Mouse (Mus musculus) cerebellum, adult 2 months (tissue): ENCODE data around the gene Mapk1. TPM values are rescaled to one million over a fixed set of nuclear protein-coding genes. Genes with fewer than 3 reads are reported as not detected.

Experiments used
- DNase-seq, 2 experiments: peaks; one replicate each; pipeline ENCODE4 v3.0.0; 2021
- H3K27ac ChIP-seq: fragments of 200-500 bp; 2 replicates; pipeline ENCODE4 v1.5.1; 2012; ENCODE audit warnings: low read length, control low read depth, inconsistent platforms; ENCODE audit not compliant: insufficient read depth
- H3K27me3 ChIP-seq: fragments of 200-500 bp; 2 replicates; pipeline ENCODE4 v1.6.1; 2012; ENCODE audit warnings: inconsistent platforms, mild to moderate bottlenecking, low read length, moderate library complexity; ENCODE audit not compliant: control insufficient read depth, insufficient read depth
- H3K4me1 ChIP-seq: fragments of 200-500 bp; 2 replicates; pipeline ENCODE4 v1.6.1; 2011; ENCODE audit warnings: low read length; ENCODE audit not compliant: control insufficient read depth, insufficient read depth
- H3K4me3 ChIP-seq: fragments of 200-500 bp; replicated peaks from 2 replicates; pipeline ENCODE3; 2011; ENCODE audit warnings: mild to moderate bottlenecking, low read depth, low read length, control low read depth; ENCODE audit not compliant: insufficient read depth
- CTCF ChIP-seq: fragments of 200-500 bp; IDR thresholded peaks from 2 replicates; pipeline ENCODE4 v1.5.1; 2011; ENCODE audit warnings: low read depth, mild to moderate bottlenecking, control low read depth, low read length, moderate library complexity, borderline replicate concordance; ENCODE audit not compliant: insufficient read depth
- POLR2A ChIP-seq: fragments of 200-500 bp; IDR thresholded peaks from 2 replicates; pipeline ENCODE4 v1.6.1; 2011; ENCODE audit warnings: low read length, control low read depth, borderline replicate concordance; ENCODE audit not compliant: insufficient read depth
- WGBS: fragments of 180-500 bp; shearing (Covaris S2); methylation state at CpG from one replicate; pipeline ENCODE4 v1.1.7; 2018; 5-methylcytosine and 5-hydroxymethylcytosine counted together
- polyA plus RNA-seq: library from polyadenylated mRNA; depleted of rRNA; stranded (reverse); fragments of >200 nt; gene quantifications from 2 replicates; pipeline ENCODE4 v1.2.3, GENCODE M21; 2012

The Mapk1 gene
- polyA plus RNA-seq, 1 experiment: 154 TPM

DNA sequence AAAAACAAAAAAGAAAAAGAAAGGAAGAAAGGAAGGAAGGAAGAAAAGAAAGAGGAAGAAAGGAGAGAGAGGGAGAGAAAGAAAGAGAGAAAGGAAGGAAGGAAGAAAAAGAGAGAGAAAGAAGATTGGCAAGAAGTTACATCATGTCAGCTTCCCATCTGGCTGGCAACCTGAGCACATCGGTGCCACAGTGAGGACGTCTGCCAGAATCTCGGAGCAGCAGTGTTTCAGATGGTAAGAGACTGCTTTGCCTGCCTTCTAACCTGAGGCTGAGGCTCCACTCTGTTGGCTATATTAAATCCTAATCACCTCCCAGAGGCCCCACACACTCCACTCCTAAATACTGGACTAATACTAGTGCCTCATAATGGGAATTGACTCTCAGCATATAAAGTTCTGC is 70.7 kb downstream of the Mapk1 start:
- H3K4me1 ChIP-seq: no peaks in the 10 kb centered on the region
- 4% methylated on average over 3 of the region's 3 CpGs for WGBS
- H3K27ac ChIP-seq: no peak overlapping the region
- no peak for DNase-seq
- no peak overlapping the region for H3K4me3 ChIP-seq
- TF ChIP-seq CTCF (no peak), POLR2A (no peak)
- H3K27me3 ChIP-seq: no peaks in the 10 kb centered on the region

DNA sequence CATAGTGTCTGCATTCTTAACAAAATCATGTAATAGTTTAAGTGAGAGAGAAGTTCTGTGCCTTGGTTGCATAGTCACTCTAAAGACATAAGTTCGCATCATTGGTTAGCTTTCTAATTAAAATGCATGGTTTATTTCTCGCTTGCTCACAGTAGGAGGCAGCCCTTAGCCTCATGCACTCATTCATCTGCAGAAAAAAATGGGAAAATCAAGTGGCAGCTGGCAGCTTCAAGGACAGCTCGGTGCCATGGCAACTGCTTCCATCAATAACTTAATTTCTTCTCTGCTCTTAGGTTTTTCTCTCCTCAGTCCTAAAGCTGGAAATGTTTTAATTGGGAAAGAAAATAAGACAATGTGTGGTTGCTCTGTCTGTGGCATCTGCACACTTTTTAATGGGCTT is 72.4 kb downstream of the Mapk1 start:
- no peaks in the 10 kb centered on the region for H3K4me1 ChIP-seq
- no peak overlapping the region for H3K4me3 ChIP-seq
- WGBS: 17% methylated on average over 3 of the region's 3 CpGs
- no peak for DNase-seq
- no peak overlapping the region for H3K27ac ChIP-seq
- TF ChIP-seq POLR2A (no peak), CTCF (no peak)
- H3K27me3 ChIP-seq: no peaks in the 10 kb centered on the region

DNA sequence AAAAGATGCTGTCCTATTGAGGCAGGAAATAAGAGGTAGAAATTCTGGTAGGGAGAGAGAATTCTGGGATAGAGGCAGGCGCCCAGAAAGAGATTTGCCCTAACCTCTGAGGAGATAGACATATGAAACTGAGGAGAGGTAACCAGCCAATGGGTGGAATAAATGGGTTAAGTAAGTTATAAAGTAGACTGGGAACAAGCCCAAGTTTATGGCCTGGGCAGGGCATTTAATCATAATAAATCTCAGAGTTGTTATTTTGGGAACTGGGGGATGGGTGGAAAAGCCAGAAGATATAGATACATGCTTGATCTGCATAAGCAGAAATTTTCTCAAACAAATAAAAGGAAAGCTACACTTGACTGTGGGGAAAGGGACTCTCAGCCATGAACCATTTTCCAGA is 79.2 kb downstream of the Mapk1 start:
- Histone ChIP-seq H3K4me3 (no peak overlapping the region), H3K4me1 (no peaks in the 10 kb centered on the region), H3K27ac (no peak overlapping the region), H3K27me3 (no peaks in the 10 kb centered on the region)
- WGBS: 82% methylated on average over 1 of the region's 1 CpGs
- TF ChIP-seq CTCF (no peak), POLR2A (no peak)
- DNase-seq: no peak

DNA sequence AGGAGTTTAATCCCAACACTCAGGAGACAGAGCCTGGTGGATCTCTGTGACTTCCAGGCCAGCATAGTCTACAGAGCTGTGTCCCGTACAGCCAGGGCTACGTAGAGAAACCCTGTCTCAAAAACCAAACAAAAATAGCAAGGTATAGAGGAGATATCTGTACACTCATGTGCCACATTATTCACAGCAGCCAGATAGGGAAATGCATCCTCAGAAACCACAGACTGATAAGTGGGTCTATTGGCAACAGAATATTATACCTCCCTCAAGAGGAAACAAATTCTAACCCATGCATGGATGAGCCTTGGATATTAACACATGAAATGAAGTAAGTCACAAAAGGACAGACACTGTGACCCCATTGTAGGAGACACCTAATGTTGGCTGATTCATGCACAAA is 84.4 kb downstream of the Mapk1 start:
- TF ChIP-seq POLR2A: no peak
- TF ChIP-seq CTCF: no peak
- no peak overlapping the region for H3K4me3 ChIP-seq
- no peak for DNase-seq
- no peaks in the 10 kb centered on the region; the same call in 1 of the 2 replicates for H3K4me1 ChIP-seq
- 97% methylated on average over 2 of the region's 2 CpGs for WGBS
- H3K27ac ChIP-seq: no peak overlapping the region
- no peaks in the 10 kb centered on the region for H3K27me3 ChIP-seq

DNA sequence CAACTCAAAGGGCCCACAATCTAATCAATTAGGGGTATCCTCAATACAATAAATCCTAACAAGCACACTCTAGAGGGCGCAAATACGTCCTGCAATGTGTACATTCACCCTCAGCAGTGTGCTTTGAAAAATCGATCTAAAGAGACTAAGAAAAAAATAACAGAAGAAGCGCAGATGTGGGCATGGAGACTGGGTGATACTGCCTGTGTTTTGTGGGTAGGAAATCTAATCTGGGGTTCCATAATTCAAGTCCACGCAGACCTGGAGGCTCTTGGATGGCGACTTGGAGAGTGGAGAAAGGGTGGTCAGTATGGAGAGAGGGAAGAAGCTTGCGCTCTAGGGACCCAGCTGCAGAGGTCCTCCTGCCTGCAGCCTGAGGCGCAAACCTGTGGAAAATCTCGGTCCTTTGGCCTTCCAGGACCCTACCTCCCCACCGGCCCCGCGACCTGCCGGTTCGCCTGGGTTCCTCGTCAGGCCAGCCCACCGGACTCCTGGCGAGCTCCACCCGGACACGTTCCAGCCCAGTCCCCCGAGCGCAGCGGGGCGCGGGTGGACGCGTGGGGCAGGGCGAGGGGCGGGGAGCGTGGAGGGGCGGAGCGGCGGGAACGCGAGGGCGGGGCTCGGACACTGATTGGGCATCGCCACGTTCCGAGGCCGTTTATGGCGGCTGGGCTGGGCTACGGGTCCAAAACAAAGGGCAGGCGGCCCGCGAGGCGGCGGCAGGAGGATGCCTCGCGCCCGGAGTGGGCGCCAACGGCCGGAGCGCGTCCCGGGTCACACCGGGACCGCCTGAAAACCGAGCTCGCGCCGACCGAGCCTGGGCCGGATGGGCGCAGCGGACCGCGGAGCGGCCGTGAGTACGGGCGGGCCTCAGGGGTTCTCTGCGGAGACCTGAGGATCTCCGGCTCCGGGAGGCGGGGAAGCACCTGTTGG is 86.6 kb downstream of the Mapk1 start, which contains the start of gene Ypel1:
Gene Ypel1, plus strand, starts transcription at position 186 of the 933 bp plus-strand sequence.
- Histone ChIP-seq H3K4me3 (peak within 1 kb of the TSS; percentile 75), H3K27ac (no peak within 1 kb of the TSS), H3K27me3 (no peaks in the 10 kb centered on the region), H3K4me1 (no peaks in the 10 kb centered on the region; the same call in 1 of the 2 replicates)
- WGBS: 1% methylated on average over 76 of the region's 76 CpGs
- TF ChIP-seq CTCF (no peak), POLR2A (0 out of 2 replicates have a peak, but pooled peaks have one; percentile 29)
- DNase-seq: peak; percentile 84 to 88

DNA sequence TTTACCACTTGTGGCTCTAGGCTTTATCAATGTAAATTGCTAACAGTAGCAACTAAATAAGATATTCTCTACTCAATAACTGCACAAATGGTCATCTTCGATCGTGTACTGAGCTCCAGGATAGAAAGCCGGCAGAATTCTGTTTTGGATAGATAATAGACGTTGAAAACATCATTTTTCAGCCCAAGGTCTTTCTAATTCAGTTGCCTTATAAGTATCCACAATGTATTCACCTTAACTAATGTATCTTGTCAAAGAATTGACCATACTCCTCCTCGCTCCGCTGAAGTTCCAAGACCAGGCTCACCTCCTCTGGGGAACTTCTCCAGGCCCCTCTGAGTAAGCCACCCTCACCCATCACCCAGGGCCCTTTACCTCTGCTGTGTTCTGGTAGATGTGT is 87.5 kb downstream of the Mapk1 start:
- WGBS: 19% methylated on average over 6 of the region's 6 CpGs
- Histone ChIP-seq H3K27ac (no peak overlapping the region), H3K4me1 (no peaks in the 10 kb centered on the region; the same call in 1 of the 2 replicates), H3K27me3 (no peaks in the 10 kb centered on the region), H3K4me3 (no peak overlapping the region)
- TF ChIP-seq CTCF: no peak
- TF ChIP-seq POLR2A: no peak
- DNase-seq: no peak

DNA sequence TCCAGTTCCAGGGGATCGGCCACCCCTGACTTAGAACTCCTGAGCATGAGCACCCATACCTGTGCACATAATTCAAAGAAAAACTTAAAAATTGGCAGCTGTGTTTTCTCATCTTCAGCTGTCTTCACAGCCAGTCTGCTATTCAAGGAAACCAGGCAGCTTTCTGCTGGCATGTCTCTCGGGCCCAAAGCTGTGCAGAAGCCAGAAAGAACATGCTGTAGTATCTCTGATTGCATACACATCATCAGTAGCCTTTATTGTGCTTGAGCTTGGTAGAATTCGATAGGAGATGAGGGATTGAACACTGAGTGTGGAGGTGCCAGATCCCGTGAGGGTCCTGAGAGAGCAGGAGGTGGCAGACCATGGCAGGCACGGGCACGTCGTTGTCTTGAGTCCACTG is 89.8 kb downstream of the Mapk1 start:
- Histone ChIP-seq H3K27ac (no peak overlapping the region), H3K27me3 (no peaks in the 10 kb centered on the region), H3K4me3 (no peak overlapping the region), H3K4me1 (no peaks in the 10 kb centered on the region; the same call in 1 of the 2 replicates)
- no peak for TF ChIP-seq CTCF
- TF ChIP-seq POLR2A: no peak
- WGBS: 85% methylated on average over 7 of the region's 7 CpGs
- DNase-seq: no peak

DNA sequence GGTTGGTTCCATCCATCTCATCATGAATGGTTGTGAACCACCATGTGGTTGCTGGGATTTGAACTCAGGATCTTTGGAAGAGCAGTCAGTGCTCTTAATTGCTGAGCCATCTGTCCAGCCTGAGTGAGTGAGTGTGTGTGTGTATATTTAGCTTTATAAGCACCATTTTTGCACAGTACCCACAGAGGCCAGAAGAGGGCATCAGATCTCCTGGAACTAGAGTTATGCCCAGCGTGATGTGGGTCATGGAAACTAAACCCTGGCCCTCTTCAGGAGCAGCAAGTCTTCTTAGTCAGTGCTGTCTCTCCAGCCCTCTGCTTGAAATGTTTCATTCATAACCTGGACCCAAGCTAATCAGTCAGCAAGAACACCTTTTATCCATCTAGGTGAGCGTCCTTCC is 93.1 kb downstream of the Mapk1 start:
- Histone ChIP-seq H3K27me3 (no peaks in the 10 kb centered on the region), H3K4me3 (no peak overlapping the region), H3K4me1 (no peaks in the 10 kb centered on the region; the same call in 1 of the 2 replicates), H3K27ac (no peak overlapping the region)
- no peak for DNase-seq
- TF ChIP-seq CTCF (no peak), POLR2A (no peak)
- WGBS: 92% methylated on average over 2 of the region's 2 CpGs
